Mouse (Mus musculus): Measurements from ENCODE around the gene Ptprz1. TPM values are rescaled to one million over a fixed set of nuclear protein-coding genes. Genes with fewer than 3 reads are reported as not detected.

The Ptprz1 gene
- polyA plus RNA-seq, 2 experiments, result 9.5 to 11.2 TPM

- WGBS, result 92% methylated on average over 3 of the region's 3 CpGs
Observed at GRCm38 (mm10) chr6:22963374-22963773, 88.1 kb downstream of the Ptprz1 start.

GRCm38 (mm10) chr6:22968073-22968472 is 92.8 kb downstream of the Ptprz1 start:
- Histone ChIP-seq H3K27ac (replicated peaks; ENCODE audit: low read depth, low read length) (no peak overlapping the region), H3K27me3 (ENCODE audit: control insufficient read depth, insufficient read depth, low read length) (no peaks in the 10 kb centered on the region), H3K4me3 (replicated peaks; ENCODE audit: low read length) (no peak overlapping the region), H3K4me1 (ENCODE audit: control insufficient read depth, insufficient read depth, low read length) (no peaks in the 10 kb centered on the region), H3K9ac (ENCODE audit: low read depth, low read length, severe bottlenecking) (no peak overlapping the region), H3K4me2 (replicated peaks; ENCODE audit: low read depth, low read length, severe bottlenecking) (no peak overlapping the region), H3K9me3 (ENCODE audit: control insufficient read depth, low read length) (no peaks in the 10 kb centered on the region), H3K36me3 (ENCODE audit: control insufficient read depth, insufficient read depth, low read length) (no peaks in the 10 kb centered on the region)
- no peak for TF ChIP-seq POLR2A (IDR thresholded peaks at IDR 0.05; ENCODE audit: borderline replicate concordance, extremely low read depth, insufficient read depth, insufficient read length)
- 55% methylated on average over 2 of the region's 2 CpGs for WGBS
- DNase-seq (ENCODE audit: low spot score), result peak; percentile 15
- no peak for ATAC-seq (ENCODE audit: low FRiP score, low read depth)

More at GRCm38 (mm10) chr6:22963374-22963773, 88.1 kb downstream of the Ptprz1 start:
- H3K4me3 ChIP-seq (replicated peaks; ENCODE audit: low read length), result no peak overlapping the region
- no peak for ATAC-seq (ENCODE audit: low FRiP score, low read depth)
- DNase-seq (ENCODE audit: low spot score), result no peak
- TF ChIP-seq POLR2A (IDR thresholded peaks at IDR 0.05; ENCODE audit: borderline replicate concordance, extremely low read depth, insufficient read depth, insufficient read length), result no peak
- H3K27ac ChIP-seq (replicated peaks; ENCODE audit: low read depth, low read length), result no peak overlapping the region
- no peaks in the 10 kb centered on the region for H3K9me3 ChIP-seq (ENCODE audit: control insufficient read depth, low read length)
- no peak overlapping the region for H3K9ac ChIP-seq (ENCODE audit: low read depth, low read length, severe bottlenecking)
- H3K27me3 ChIP-seq (ENCODE audit: control insufficient read depth, insufficient read depth, low read length), result no peaks in the 10 kb centered on the region
- H3K4me2 ChIP-seq (replicated peaks; ENCODE audit: low read depth, low read length, severe bottlenecking), result no peak overlapping the region
- no peaks in the 10 kb centered on the region for H3K36me3 ChIP-seq (ENCODE audit: control insufficient read depth, insufficient read depth, low read length)
- H3K4me1 ChIP-seq (ENCODE audit: control insufficient read depth, insufficient read depth, low read length), result no peaks in the 10 kb centered on the region

- H3K27me3 ChIP-seq (ENCODE audit: control insufficient read depth, insufficient read depth, low read length), result no peaks in the 10 kb centered on the region
- H3K4me1 ChIP-seq (ENCODE audit: control insufficient read depth, insufficient read depth, low read length), result peaks cover 5% of the 10 kb centered on the region; the same call in 1 of the 2 replicates
- no peak overlapping the region for H3K9ac ChIP-seq (ENCODE audit: low read depth, low read length, severe bottlenecking)
- ATAC-seq (ENCODE audit: low FRiP score, low read depth) (no peak), DNase-seq (ENCODE audit: low spot score) (peak; percentile 52)
- H3K27ac ChIP-seq (replicated peaks; ENCODE audit: low read depth, low read length), result no peak overlapping the region
- no peak for TF ChIP-seq POLR2A (IDR thresholded peaks at IDR 0.05; ENCODE audit: borderline replicate concordance, extremely low read depth, insufficient read depth, insufficient read length)
- no peak overlapping the region for H3K4me3 ChIP-seq (replicated peaks; ENCODE audit: low read length)
- no peaks in the 10 kb centered on the region for H3K36me3 ChIP-seq (ENCODE audit: control insufficient read depth, insufficient read depth, low read length)
- H3K9me3 ChIP-seq (ENCODE audit: control insufficient read depth, low read length), result peaks cover 9% of the 10 kb centered on the region
- WGBS, result 7% methylated on average over 9 of the region's 9 CpGs
- H3K4me2 ChIP-seq (replicated peaks; ENCODE audit: low read depth, low read length, severe bottlenecking), result no peak overlapping the region; the same call in 1 of the 2 replicates
Observed at GRCm38 (mm10) chr6:22983769-22984519, 108.6 kb downstream of the Ptprz1 start.

- no peak overlapping the region for H3K27ac ChIP-seq (replicated peaks; ENCODE audit: low read depth, low read length)
- DNase-seq (ENCODE audit: low spot score) (no peak), ATAC-seq (ENCODE audit: low FRiP score, low read depth) (no peak)
- no peaks in the 10 kb centered on the region for H3K36me3 ChIP-seq (ENCODE audit: control insufficient read depth, insufficient read depth, low read length)
- H3K4me2 ChIP-seq (replicated peaks; ENCODE audit: low read depth, low read length, severe bottlenecking), result no peak overlapping the region; the same call in 1 of the 2 replicates
- peaks cover 9% of the 10 kb centered on the region for H3K9me3 ChIP-seq (ENCODE audit: control insufficient read depth, low read length)
- 9% methylated on average over 5 of the region's 5 CpGs for WGBS
- no peak for TF ChIP-seq POLR2A (IDR thresholded peaks at IDR 0.05; ENCODE audit: borderline replicate concordance, extremely low read depth, insufficient read depth, insufficient read length)
- H3K27me3 ChIP-seq (ENCODE audit: control insufficient read depth, insufficient read depth, low read length), result no peaks in the 10 kb centered on the region
- H3K4me3 ChIP-seq (replicated peaks; ENCODE audit: low read length), result no peak overlapping the region
- H3K4me1 ChIP-seq (ENCODE audit: control insufficient read depth, insufficient read depth, low read length), result peaks cover 5% of the 10 kb centered on the region; the same call in 1 of the 2 replicates
- no peak overlapping the region for H3K9ac ChIP-seq (ENCODE audit: low read depth, low read length, severe bottlenecking)
Observed at GRCm38 (mm10) chr6:22984520-22985154, 109.3 kb downstream of the Ptprz1 start.

- Histone ChIP-seq H3K4me2 (replicated peaks; ENCODE audit: low read depth, low read length, severe bottlenecking) (no peak overlapping the region), H3K27ac (replicated peaks; ENCODE audit: low read depth, low read length) (no peak overlapping the region), H3K36me3 (ENCODE audit: control insufficient read depth, insufficient read depth, low read length) (no peaks in the 10 kb centered on the region), H3K4me3 (replicated peaks; ENCODE audit: low read length) (no peak overlapping the region), H3K9me3 (ENCODE audit: control insufficient read depth, low read length) (no peaks in the 10 kb centered on the region), H3K27me3 (ENCODE audit: control insufficient read depth, insufficient read depth, low read length) (no peaks in the 10 kb centered on the region), H3K4me1 (ENCODE audit: control insufficient read depth, insufficient read depth, low read length) (no peaks in the 10 kb centered on the region), H3K9ac (ENCODE audit: low read depth, low read length, severe bottlenecking) (no peak overlapping the region)
- no peak for TF ChIP-seq POLR2A (IDR thresholded peaks at IDR 0.05; ENCODE audit: borderline replicate concordance, extremely low read depth, insufficient read depth, insufficient read length)
- DNase-seq (ENCODE audit: low spot score) (no peak), ATAC-seq (ENCODE audit: low FRiP score, low read depth) (no peak)
- WGBS, result 22% methylated on average over 3 of the region's 3 CpGs
Observed at GRCm38 (mm10) chr6:23003152-23003551, 127.8 kb downstream of the Ptprz1 start.

Measured in limb, embryonic 14.5 days (tissue).